Comparison of ENCODE assay signal across 9 mouse cellular contexts in genomic region chr2:133552031-133552841, GRCm38 (mm10). TPM values are rescaled to one million over a fixed set of nuclear protein-coding genes. Genes with fewer than 3 reads are reported as not detected.
A peak's percentile ranks its signal among the peaks of the same experiment; 100 is the strongest.
DNase-seq lines count a peak whose midpoint lies in the region; ATAC-seq and TF ChIP-seq lines count a peak whose summit lies in the region.
"Had no signal": no experiment of that assay in that cellular context is flagged by ENCODE, and none has a peak within 500 bp of the region (broad histone marks: within the 10 kb centered on the region; RNA-seq: fewer than 3 reads in every experiment).

TSS of gene Bmp2 (plus strand) at chr2:133552159.

- H3K9me3 ChIP-seq in ES-Bruce4 (replicated peaks; ENCODE audit: control insufficient read depth, insufficient read depth, low read length, poor library complexity, severe bottlenecking) = no peaks in the 10 kb centered on the region
- H3K9me3 ChIP-seq in hindbrain, embryonic 10.5 days = no peaks in the 10 kb centered on the region
- H3K9me3 ChIP-seq in lung, embryonic 16.5 days (ENCODE audit: control insufficient read depth, low read length) = no peaks in the 10 kb centered on the region

- H3K4me1 ChIP-seq in ES-Bruce4 (ENCODE audit: control insufficient read depth, insufficient read depth, low read length) = no peaks in the 10 kb centered on the region
- peaks cover 29% of the 10 kb centered on the region for H3K4me1 ChIP-seq in hindbrain, embryonic 10.5 days (replicated peaks)
- peaks cover 7% of the 10 kb centered on the region for H3K4me1 ChIP-seq in lung, embryonic 16.5 days (replicated peaks; ENCODE audit: control insufficient read depth, insufficient read depth, low read length)

- H3K36me3 ChIP-seq in ES-Bruce4 (ENCODE audit: control insufficient read depth, insufficient read depth, low read length, poor library complexity, severe bottlenecking) = no peaks in the 10 kb centered on the region
- H3K36me3 ChIP-seq in hindbrain, embryonic 10.5 days = no peaks in the 10 kb centered on the region
- H3K36me3 ChIP-seq in lung, embryonic 16.5 days (ENCODE audit: control insufficient read depth, insufficient read depth, low read length) = no peaks in the 10 kb centered on the region

- H3K9ac ChIP-seq in ES-Bruce4 (ENCODE audit: low read depth, poor library complexity, severe bottlenecking) = peak within 1 kb of the TSS; percentile 35
- peak within 1 kb of the TSS; percentile 69 for H3K9ac ChIP-seq in lung, embryonic 16.5 days (ENCODE audit: low read length)

- TF ChIP-seq EP300 in ES-Bruce4 (IDR thresholded peaks at IDR 0.05; ENCODE audit: insufficient read depth, low read depth, low read length) = no peak

- WGBS in hindbrain, embryonic 10.5 days = under 1% methylated on average over 110 of the region's 110 CpGs
- 0% methylated on average over 89 of the region's 110 CpGs for WGBS in lung, embryonic 16.5 days

- no peak for TF ChIP-seq POLR2A in ES-Bruce4 (IDR thresholded peaks at IDR 0.05; ENCODE audit: insufficient read depth, low read length)

- H3K27ac ChIP-seq in ES-Bruce4 (ENCODE audit: insufficient read depth, low read length) = no peak within 1 kb of the TSS
- peak within 1 kb of the TSS; percentile 64 for H3K27ac ChIP-seq in hindbrain, embryonic 10.5 days
- no peak within 1 kb of the TSS for H3K27ac ChIP-seq in lung, embryonic 16.5 days (ENCODE audit: low read length)

- no peak for TF ChIP-seq CTCF in ES-Bruce4 (IDR thresholded peaks at IDR 0.05; ENCODE audit: low read depth, low read length)

- DNase-seq in adrenal gland, postnatal 36 days = peak; percentile 88 to 91
- peak; percentile 19 to 22 for DNase-seq in frontal cortex, postnatal 25 days (ENCODE audit: low spot score in 2 of 2)
- DNase-seq in hindbrain, embryonic 10.5 days (ENCODE audit: low spot score) = peak; percentile 75
- peak; percentile 16 to 46 for DNase-seq in layer of hippocampus, postnatal 14 days (ENCODE audit: low spot score in 2 of 2)
- peak; percentile 45 for DNase-seq in ovary, postnatal 14 days (ENCODE audit: low spot score)
- DNase-seq in adipocyte (ENCODE audit: low spot score) = no peak

- H3K27me3 ChIP-seq in ES-Bruce4 (ENCODE audit: control insufficient read depth, insufficient read depth, low read length, poor library complexity, severe bottlenecking) = peaks cover 23% of the 10 kb centered on the region
- H3K27me3 ChIP-seq in hindbrain, embryonic 10.5 days (ENCODE audit: insufficient read depth, poor library complexity, severe bottlenecking) = peaks cover 71% of the 10 kb centered on the region
- peaks cover 33% of the 10 kb centered on the region for H3K27me3 ChIP-seq in lung, embryonic 16.5 days (ENCODE audit: control insufficient read depth, insufficient read depth, low read depth, low read length)

- H3K4me3 ChIP-seq in ES-Bruce4 (ENCODE audit: low read depth, low read length) = peak within 1 kb of the TSS; percentile 70
- H3K4me3 ChIP-seq in hindbrain, embryonic 10.5 days = peak within 1 kb of the TSS; percentile 64
- H3K4me3 ChIP-seq in lung, embryonic 16.5 days (ENCODE audit: low read length) = peak within 1 kb of the TSS; percentile 65

- peak within 1 kb of the TSS; percentile 97 for H3K4me2 ChIP-seq in lung, embryonic 16.5 days (ENCODE audit: low read depth, low read length)

- peak; percentile 82 for ATAC-seq in lung, embryonic 16.5 days (ENCODE audit: low read depth)

RNA-seq across cellular contexts. Expression of gene Bmp2, which starts in this region (rescaled TPM):
- polyA plus RNA-seq in ES-Bruce4 (2011; ENCODE audit: insufficient read depth, insufficient read length, low read depth, missing spikeins) = 0.72 and 1.4 TPM in 2 replicates
- 10 to 100 TPM; 10.7 to 18.4 TPM for total RNA-seq in adrenal gland, postnatal 36 days (2021)
- polyA plus RNA-seq in hindbrain, embryonic 10.5 days (2016; fragmentation: Nextera tagmentation; extraction: Ambion mirVana) = 1.1 and 2.0 TPM in 2 replicates
- total RNA-seq in layer of hippocampus, postnatal 14 days (2021) = 1 to 10 TPM; 2.1 to 2.2 TPM
- 2.4 and 3.6 TPM in 2 replicates for polyA plus RNA-seq in lung, embryonic 16.5 days (2015; fragmentation: Nextera tagmentation; extraction: Ambion mirVana)
- total RNA-seq: neutrophil, adult 5-6 weeks had no signal
